ENCODE assay signal across 8 mouse cellular contexts in the genomic region with DNA sequence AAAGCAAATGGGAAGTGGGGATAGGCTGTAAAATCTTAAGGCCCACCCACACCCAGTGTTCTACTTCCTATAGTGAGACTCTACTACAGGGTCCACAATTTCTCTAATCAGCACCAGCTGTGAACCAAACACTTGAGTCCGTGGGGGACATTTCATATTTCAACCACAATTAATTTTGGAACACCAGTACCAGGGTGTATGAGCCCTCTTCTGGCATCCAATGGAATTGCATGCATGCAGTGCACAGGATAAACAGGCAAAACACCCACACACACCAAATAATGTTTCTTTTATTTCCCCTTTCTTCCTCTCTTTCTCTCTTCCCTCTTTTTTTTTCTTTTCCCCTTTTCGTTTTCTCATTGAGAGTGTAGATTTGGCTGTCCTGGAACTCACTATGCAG.
DNase-seq lines count a peak whose midpoint lies in the region; ATAC-seq lines count a peak whose summit lies in the region.

No protein-coding gene starts in this region.

- H3K27ac ChIP-seq in midbrain, embryonic 14.5 days (replicated peaks; ENCODE audit: low read depth, low read length) = no peak overlapping the region
- no peak overlapping the region for H3K27ac ChIP-seq in midbrain, embryonic 15.5 days
- H3K27ac ChIP-seq in forebrain, embryonic 13.5 days = no peak overlapping the region

- no peaks in the 10 kb centered on the region for H3K4me1 ChIP-seq in midbrain, embryonic 14.5 days (ENCODE audit: control insufficient read depth, insufficient read depth, low read length)
- H3K4me1 ChIP-seq in midbrain, embryonic 15.5 days = no peaks in the 10 kb centered on the region
- no peaks in the 10 kb centered on the region for H3K4me1 ChIP-seq in forebrain, embryonic 13.5 days

- 0 out of 2 replicates have a peak, but pooled peaks cover 3% of the 10 kb centered on the region for H3K9me3 ChIP-seq in midbrain, embryonic 14.5 days (ENCODE audit: control insufficient read depth, low read length)
- H3K9me3 ChIP-seq in midbrain, embryonic 15.5 days = no peaks in the 10 kb centered on the region
- H3K9me3 ChIP-seq in forebrain, embryonic 13.5 days (replicated peaks) = no peaks in the 10 kb centered on the region

- H3K4me3 ChIP-seq in midbrain, embryonic 14.5 days (replicated peaks; ENCODE audit: low read depth, low read length) = no peak overlapping the region
- H3K4me3 ChIP-seq in midbrain, embryonic 15.5 days = no peak overlapping the region
- H3K4me3 ChIP-seq in forebrain, embryonic 13.5 days = no peak overlapping the region

- no peak overlapping the region for H3K9ac ChIP-seq in midbrain, embryonic 14.5 days (replicated peaks; ENCODE audit: low read length)
- no peak overlapping the region for H3K9ac ChIP-seq in midbrain, embryonic 15.5 days
- no peak overlapping the region for H3K9ac ChIP-seq in forebrain, embryonic 13.5 days

- ATAC-seq in midbrain, embryonic 14.5 days (ENCODE audit: low FRiP score, low TSS enrichment) = no peak
- ATAC-seq in midbrain, embryonic 15.5 days (replicated peaks) = no peak
- ATAC-seq in forebrain, embryonic 13.5 days = no peak

- 59% methylated on average over 2 of the region's 2 CpGs for WGBS in midbrain, embryonic 14.5 days
- 71% methylated on average over 2 of the region's 2 CpGs for WGBS in midbrain, embryonic 15.5 days
- 59% methylated on average over 2 of the region's 2 CpGs for WGBS in forebrain, embryonic 13.5 days

- H3K36me3 ChIP-seq in midbrain, embryonic 14.5 days (ENCODE audit: control insufficient read depth, insufficient read depth, low read length) = no peaks in the 10 kb centered on the region
- H3K36me3 ChIP-seq in midbrain, embryonic 15.5 days (replicated peaks) = no peaks in the 10 kb centered on the region
- H3K36me3 ChIP-seq in forebrain, embryonic 13.5 days (ENCODE audit: poor library complexity, severe bottlenecking) = no peaks in the 10 kb centered on the region

- DNase-seq in cerebellum, adult 18-20 months = peak; percentile 25 to 34
- DNase-seq in cerebellum, adult 11 months = no peak
- peak; percentile 21 for DNase-seq in midbrain, embryonic 14.5 days
- peak; percentile 10 for DNase-seq in c-Kit-positive CD71-positive TER-119-positive erythroid progenitor cells, embryonic 14.5 days (ENCODE audit: low spot score)
- peak; percentile 69 for DNase-seq in kidney, postnatal 10 days
- DNase-seq in retina, postnatal 1 day = peak; percentile 42

- H3K27me3 ChIP-seq in midbrain, embryonic 14.5 days (ENCODE audit: control insufficient read depth, insufficient read depth, low read length) = no peaks in the 10 kb centered on the region
- no peaks in the 10 kb centered on the region for H3K27me3 ChIP-seq in midbrain, embryonic 15.5 days (replicated peaks)
- H3K27me3 ChIP-seq in forebrain, embryonic 13.5 days = no peaks in the 10 kb centered on the region

- H3K4me2 ChIP-seq in midbrain, embryonic 14.5 days (ENCODE audit: low read length) = no peak overlapping the region
- no peak overlapping the region for H3K4me2 ChIP-seq in midbrain, embryonic 15.5 days
- H3K4me2 ChIP-seq in forebrain, embryonic 13.5 days = no peak overlapping the region
